Mouse (Mus musculus) lung, embryonic 16.5 days (tissue): Measurements from ENCODE around the gene Ctc1. TPM values are rescaled to one million over a fixed set of nuclear protein-coding genes. Genes with fewer than 3 reads are reported as not detected.

Experiments used
- ATAC-seq: fragments of 200-750 bp; cut with Nextera tagmentation; 2 replicates; pipeline ENCODE4 v1.8.0; 2017; ENCODE audit warnings: low read depth, mild to moderate bottlenecking, moderate library complexity
- H3K27ac ChIP-seq: fragments of 300-500 bp; sonication (generic); 2 replicates; pipeline ENCODE4 v1.5.1; 2014; ENCODE audit warnings: mild to moderate bottlenecking, control low read depth, low read length
- H3K27me3 ChIP-seq: fragments of 300-500 bp; sonication (generic); 2 replicates; pipeline ENCODE4 v1.6.1; 2014; ENCODE audit warnings: low read depth, low read length, mixed read lengths; ENCODE audit not compliant: control insufficient read depth, insufficient read depth
- H3K36me3 ChIP-seq: fragments of 300-500 bp; sonication (generic); 2 replicates; pipeline ENCODE4 v1.6.1; 2014; ENCODE audit warnings: low read length; ENCODE audit not compliant: control insufficient read depth, insufficient read depth
- H3K4me1 ChIP-seq: fragments of 300-500 bp; sonication (generic); replicated peaks from 2 replicates; pipeline ENCODE4 v1.6.1; 2014; ENCODE audit warnings: low read length, mixed read lengths; ENCODE audit not compliant: control insufficient read depth, insufficient read depth
- H3K4me2 ChIP-seq: fragments of 300-500 bp; sonication (generic); 2 replicates; pipeline ENCODE4 v1.6.1; 2014; ENCODE audit warnings: low read depth, low read length, control low read depth
- H3K4me3 ChIP-seq: fragments of 300-500 bp; sonication (generic); 2 replicates; pipeline ENCODE4 v1.5.1; 2014; ENCODE audit warnings: mild to moderate bottlenecking, low read length, control low read depth
- H3K9ac ChIP-seq: fragments of 300-500 bp; sonication (generic); 2 replicates; pipeline ENCODE4 v1.6.1; 2014; ENCODE audit warnings: low read length, control low read depth
- H3K9me3 ChIP-seq: fragments of 300-500 bp; sonication (generic); 2 replicates; pipeline ENCODE4 v1.6.1; 2016; ENCODE audit warnings: low read length; ENCODE audit not compliant: control insufficient read depth
- WGBS: fragments of 180-500 bp; shearing (Covaris S2); extraction: QIAGEN DNeasy Blood & Tissue Kit; methylation state at CpG from one replicate; pipeline ENCODE4 v1.1.7; 2014; 5-methylcytosine and 5-hydroxymethylcytosine counted together
- polyA plus RNA-seq: library from polyadenylated mRNA; unstranded; fragments of >200 nt; fragmentation: Nextera tagmentation; extraction: Ambion mirVana; gene quantifications from 2 replicates; pipeline ENCODE4 v1.2.1, GENCODE M21; 2015

Gene Ctc1
- polyA plus RNA-seq, 1 experiment from 2014 or later = 53.3 TPM

GRCm38 (mm10) chr11:69062761-69063224 is 47.1 kb downstream of the Ctc1 start:
- Histone ChIP-seq H3K4me2 (peak overlapping the region; percentile 63), H3K27ac (peak overlapping the region; percentile 85), H3K4me3 (peak overlapping the region; percentile 73), H3K27me3 (no peaks in the 10 kb centered on the region), H3K9ac (peak overlapping the region; percentile 67), H3K9me3 (no peaks in the 10 kb centered on the region), H3K4me1 (peaks cover 37% of the 10 kb centered on the region), H3K36me3 (no peaks in the 10 kb centered on the region)
- WGBS = 0% methylated on average over 19 of the region's 19 CpGs
- peak; percentile 61 for ATAC-seq

- no peaks in the 10 kb centered on the region for H3K9me3 ChIP-seq
- peak overlapping the region; percentile 85 for H3K27ac ChIP-seq
- no peaks in the 10 kb centered on the region for H3K27me3 ChIP-seq
- no peaks in the 10 kb centered on the region for H3K36me3 ChIP-seq
- under 1% methylated on average over 31 of the region's 31 CpGs for WGBS
- peak; percentile 58 for ATAC-seq
- H3K4me1 ChIP-seq = peaks cover 33% of the 10 kb centered on the region
- H3K4me2 ChIP-seq = peak overlapping the region; percentile 75
- H3K9ac ChIP-seq = peak overlapping the region; percentile 76
- H3K4me3 ChIP-seq = peak overlapping the region; percentile 73
These were observed 47.9 kb downstream of the Ctc1 start for GRCm38 (mm10) chr11:69063413-69064201.

- no peak for ATAC-seq
- WGBS = 52% methylated on average over 9 of the region's 9 CpGs
- no peaks in the 10 kb centered on the region for H3K36me3 ChIP-seq
- H3K4me2 ChIP-seq = peak overlapping the region; percentile 75
- H3K4me1 ChIP-seq = peaks cover 32% of the 10 kb centered on the region
- no peaks in the 10 kb centered on the region for H3K27me3 ChIP-seq
- peak overlapping the region; percentile 73 for H3K4me3 ChIP-seq
- H3K9ac ChIP-seq = peak overlapping the region; percentile 76
- H3K27ac ChIP-seq = peak overlapping the region; percentile 70
- H3K9me3 ChIP-seq = no peaks in the 10 kb centered on the region
These were observed 48.8 kb downstream of the Ctc1 start for GRCm38 (mm10) chr11:69064259-69065133.

GRCm38 (mm10) chr11:69065394-69065925 is 49.7 kb downstream of the Ctc1 start:
- 58% methylated on average over 3 of the region's 3 CpGs for WGBS
- H3K27ac ChIP-seq = no peak overlapping the region
- H3K4me3 ChIP-seq = no peak overlapping the region
- no peak for ATAC-seq
- no peaks in the 10 kb centered on the region for H3K36me3 ChIP-seq
- 0 out of 2 replicates have a peak overlapping the region, but pooled peaks have one; percentile 52 for H3K4me2 ChIP-seq
- no peak overlapping the region for H3K9ac ChIP-seq
- H3K4me1 ChIP-seq = peaks cover 36% of the 10 kb centered on the region
- H3K9me3 ChIP-seq = no peaks in the 10 kb centered on the region
- H3K27me3 ChIP-seq = no peaks in the 10 kb centered on the region

GRCm38 (mm10) chr11:69066163-69066861 is 50.6 kb downstream of the Ctc1 start:
- no peak for ATAC-seq
- no peak overlapping the region for H3K27ac ChIP-seq

GRCm38 (mm10) chr11:69066956-69067355 is 51.2 kb downstream of the Ctc1 start:
- H3K9ac ChIP-seq = no peak overlapping the region
- H3K4me1 ChIP-seq = peaks cover 30% of the 10 kb centered on the region
- no peaks in the 10 kb centered on the region for H3K27me3 ChIP-seq
- peak overlapping the region; percentile 11; the same call in 1 of the 2 replicates for H3K27ac ChIP-seq
- no peak for ATAC-seq
- peak overlapping the region; percentile 46 for H3K4me3 ChIP-seq
- peak overlapping the region; percentile 52 for H3K4me2 ChIP-seq
- no peaks in the 10 kb centered on the region for H3K36me3 ChIP-seq
- WGBS = 8% methylated on average over 8 of the region's 8 CpGs
- no peaks in the 10 kb centered on the region for H3K9me3 ChIP-seq

More at GRCm38 (mm10) chr11:69066163-69066861, 50.6 kb downstream of the Ctc1 start:
- Histone ChIP-seq H3K4me3 (peak overlapping the region; percentile 46), H3K9me3 (no peaks in the 10 kb centered on the region), H3K36me3 (no peaks in the 10 kb centered on the region), H3K9ac (peak overlapping the region; percentile 62), H3K4me2 (peak overlapping the region; percentile 52), H3K27me3 (no peaks in the 10 kb centered on the region), H3K4me1 (peaks cover 29% of the 10 kb centered on the region)
- 1% methylated on average over 29 of the region's 29 CpGs for WGBS

GRCm38 (mm10) chr11:69067601-69068000 is 51.9 kb downstream of the Ctc1 start:
- H3K4me3 ChIP-seq = no peak overlapping the region

GRCm38 (mm10) chr11:69070093-69070492 is 54.4 kb downstream of the Ctc1 start:
- Histone ChIP-seq H3K4me3 (peak overlapping the region; percentile 71), H3K4me2 (peak overlapping the region; percentile 69), H3K27me3 (no peaks in the 10 kb centered on the region), H3K4me1 (peaks cover 38% of the 10 kb centered on the region), H3K27ac (peak overlapping the region; percentile 96), H3K36me3 (no peaks in the 10 kb centered on the region), H3K9me3 (no peaks in the 10 kb centered on the region), H3K9ac (peak overlapping the region; percentile 84)
- 1% methylated on average over 13 of the region's 13 CpGs for WGBS
- no peak for ATAC-seq

More at GRCm38 (mm10) chr11:69067601-69068000, 51.9 kb downstream of the Ctc1 start:
- H3K9me3 ChIP-seq = no peaks in the 10 kb centered on the region
- H3K4me2 ChIP-seq = no peak overlapping the region
- H3K4me1 ChIP-seq = peaks cover 35% of the 10 kb centered on the region
- H3K9ac ChIP-seq = 0 out of 2 replicates have a peak overlapping the region, but pooled peaks have one; percentile 26
- H3K27ac ChIP-seq = peak overlapping the region; percentile 11
- no peak for ATAC-seq
- WGBS = 24% methylated on average over 6 of the region's 6 CpGs
- H3K36me3 ChIP-seq = no peaks in the 10 kb centered on the region
- H3K27me3 ChIP-seq = no peaks in the 10 kb centered on the region
